Mouse (Mus musculus) spleen, adult 2 months (tissue): ENCODE results near the gene Tenm3. TPM values are rescaled to one million over a fixed set of nuclear protein-coding genes. Genes with fewer than 3 reads are reported as not detected.

Source experiments
- DNase-seq, 2 experiments: peaks; one replicate each; pipeline versions ENCODE4 v3.0.0 to v3.0.0-alpha.2; 2012 to 2021; ENCODE audit warnings: low spot score in 2 of 2, low read depth in 1 of 2
- H3K27ac ChIP-seq: fragments of 200-500 bp; 2 replicates; pipeline ENCODE4 v1.5.1; 2012; ENCODE audit warnings: low read length, inconsistent platforms; ENCODE audit not compliant: insufficient read depth
- H3K27me3 ChIP-seq: fragments of 200-500 bp; 2 replicates; pipeline ENCODE4 v1.6.1; 2012; ENCODE audit warnings: mild to moderate bottlenecking, moderate library complexity, low read length, inconsistent platforms; ENCODE audit not compliant: control insufficient read depth, insufficient read depth
- H3K36me3 ChIP-seq: fragments of 200-500 bp; 2 replicates; pipeline ENCODE4 v1.6.1; 2012; ENCODE audit warnings: mild to moderate bottlenecking, low read length, inconsistent platforms; ENCODE audit not compliant: control insufficient read depth, insufficient read depth
- H3K4me1 ChIP-seq: fragments of 200-500 bp; 2 replicates; pipeline ENCODE4 v1.6.1; 2011; ENCODE audit warnings: inconsistent platforms; ENCODE audit not compliant: control insufficient read depth, insufficient read depth, insufficient read length
- H3K4me3 ChIP-seq: fragments of 200-500 bp; 2 replicates; pipeline ENCODE4 v1.5.1; 2011; ENCODE audit warnings: mild to moderate bottlenecking, inconsistent platforms; ENCODE audit not compliant: insufficient read depth, insufficient read length; ENCODE audit errors: extremely low read depth
- CTCF ChIP-seq: fragments of 200-500 bp; IDR thresholded peaks from 2 replicates; pipeline ENCODE4 v1.5.1; 2011; ENCODE audit warnings: mild to moderate bottlenecking, inconsistent platforms; ENCODE audit not compliant: insufficient read depth, insufficient read length, insufficient replicate concordance; ENCODE audit errors: extremely low read depth
- POLR2A ChIP-seq: fragments of 200-500 bp; IDR thresholded peaks from 2 replicates; pipeline ENCODE4 v1.6.1; 2011; ENCODE audit warnings: low read depth, low read length, inconsistent platforms
- WGBS: fragments of 180-500 bp; shearing (Covaris S2); methylation state at CpG from one replicate; pipeline ENCODE4 v1.1.7; 2018; 5-methylcytosine and 5-hydroxymethylcytosine counted together
- polyA plus RNA-seq: library from polyadenylated mRNA; depleted of rRNA; stranded (reverse); fragments of >200 nt; gene quantifications from 2 replicates; pipeline ENCODE4 v1.2.3, GENCODE M21; 2012

The Tenm3 gene
- polyA plus RNA-seq, 1 experiment, result 0.48 TPM

DNA sequence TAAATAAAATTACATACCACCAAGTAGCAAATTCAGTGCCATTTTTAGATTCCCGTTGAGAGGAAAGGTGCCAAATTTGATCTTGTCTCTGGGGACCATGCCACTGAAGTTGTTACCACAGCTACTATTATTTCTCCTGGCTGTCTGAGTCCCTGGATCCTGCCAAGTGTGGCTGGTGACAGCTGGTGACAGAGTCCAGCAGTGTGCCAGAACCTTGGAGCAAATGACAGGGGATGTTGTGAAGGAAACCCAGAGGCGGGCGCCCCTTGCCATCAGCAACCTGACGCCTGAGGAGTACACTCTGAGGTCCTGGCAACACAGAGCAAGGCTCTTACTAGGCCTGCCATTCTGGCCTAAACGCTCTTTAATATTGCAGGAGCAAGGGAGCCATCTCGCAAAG lies 467.0 kb downstream of the Tenm3 start:
- no peak for DNase-seq
- no peak for TF ChIP-seq CTCF
- no peak for TF ChIP-seq POLR2A
- H3K36me3 ChIP-seq, result no peaks in the 10 kb centered on the region
- 80% methylated on average over 6 of the region's 6 CpGs for WGBS
- no peaks in the 10 kb centered on the region for H3K4me1 ChIP-seq
- no peaks in the 10 kb centered on the region for H3K27me3 ChIP-seq
- H3K4me3 ChIP-seq, result no peak overlapping the region
- no peak overlapping the region for H3K27ac ChIP-seq

DNA sequence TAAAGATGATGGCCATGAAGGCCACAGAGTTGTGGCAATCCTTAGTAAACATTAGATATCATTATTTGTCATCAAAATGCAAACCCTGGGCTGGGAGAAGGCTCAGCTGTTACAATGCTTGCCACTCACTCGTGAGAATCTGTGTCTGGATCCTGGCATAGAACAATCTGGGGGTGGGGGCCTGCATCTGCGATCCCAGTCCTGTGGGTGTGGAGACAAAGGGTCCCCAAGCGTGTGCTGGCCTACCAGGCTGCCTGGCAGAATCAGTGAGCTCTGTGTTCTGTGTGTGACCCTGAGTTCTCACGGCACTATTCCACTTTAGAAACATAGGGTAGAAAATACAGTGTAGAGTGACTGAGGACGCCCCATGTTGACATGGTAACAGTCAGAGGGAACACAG lies 468.6 kb downstream of the Tenm3 start:
- TF ChIP-seq CTCF, result no peak
- TF ChIP-seq POLR2A, result no peak
- Histone ChIP-seq H3K27ac (no peak overlapping the region), H3K4me1 (no peaks in the 10 kb centered on the region), H3K36me3 (no peaks in the 10 kb centered on the region), H3K4me3 (no peak overlapping the region), H3K27me3 (no peaks in the 10 kb centered on the region)
- 75% methylated on average over 5 of the region's 5 CpGs for WGBS
- no peak for DNase-seq

DNA sequence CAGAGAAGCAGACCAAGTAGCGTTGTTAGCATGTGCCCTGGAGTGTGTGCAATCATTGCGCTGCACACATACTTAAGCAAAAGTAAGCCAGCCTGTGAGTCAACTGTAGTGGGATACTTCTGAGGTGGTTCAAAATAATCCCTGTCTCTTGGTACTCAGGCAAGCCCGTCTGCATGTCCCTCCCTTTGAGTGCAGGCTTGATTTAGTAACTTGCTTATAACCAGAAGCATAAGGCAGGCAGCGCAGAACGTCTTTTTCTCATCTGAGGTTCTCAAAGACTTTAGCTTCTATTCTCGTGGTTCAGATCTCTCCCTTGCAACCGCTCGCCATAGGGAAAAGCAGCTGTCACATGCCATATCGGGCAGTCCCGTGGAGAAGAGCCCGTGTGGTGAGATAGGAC lies 470.3 kb downstream of the Tenm3 start:
- WGBS, result 90% methylated on average over 11 of the region's 11 CpGs
- no peaks in the 10 kb centered on the region for H3K36me3 ChIP-seq
- no peak overlapping the region for H3K4me3 ChIP-seq
- TF ChIP-seq POLR2A (no peak), CTCF (no peak)
- H3K27me3 ChIP-seq, result no peaks in the 10 kb centered on the region
- no peak for DNase-seq
- no peak overlapping the region for H3K27ac ChIP-seq
- no peaks in the 10 kb centered on the region for H3K4me1 ChIP-seq

DNA sequence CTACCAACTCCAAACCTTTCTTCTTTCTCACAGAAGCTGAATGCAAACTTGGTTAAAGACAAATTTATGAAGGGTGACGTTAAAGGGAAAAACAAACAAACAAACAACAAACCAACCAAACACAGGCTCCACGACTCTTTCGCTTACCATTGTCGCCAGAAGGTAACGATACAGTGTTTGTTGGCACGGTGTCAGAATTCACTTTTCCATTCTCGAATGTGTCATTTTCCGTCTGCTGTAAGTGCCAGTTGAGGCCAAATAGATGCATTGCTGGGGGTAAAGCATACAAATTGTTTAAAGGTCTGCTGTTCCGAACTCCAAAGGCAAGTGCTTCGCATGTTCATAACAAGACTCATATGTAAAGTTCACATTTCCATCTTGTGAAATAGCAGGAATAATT lies 476.6 kb downstream of the Tenm3 start:
- Histone ChIP-seq H3K27ac (no peak overlapping the region), H3K4me3 (no peak overlapping the region), H3K36me3 (no peaks in the 10 kb centered on the region), H3K4me1 (no peaks in the 10 kb centered on the region), H3K27me3 (no peaks in the 10 kb centered on the region)
- no peak for DNase-seq
- 90% methylated on average over 10 of the region's 10 CpGs for WGBS
- TF ChIP-seq CTCF (no peak), POLR2A (no peak)

DNA sequence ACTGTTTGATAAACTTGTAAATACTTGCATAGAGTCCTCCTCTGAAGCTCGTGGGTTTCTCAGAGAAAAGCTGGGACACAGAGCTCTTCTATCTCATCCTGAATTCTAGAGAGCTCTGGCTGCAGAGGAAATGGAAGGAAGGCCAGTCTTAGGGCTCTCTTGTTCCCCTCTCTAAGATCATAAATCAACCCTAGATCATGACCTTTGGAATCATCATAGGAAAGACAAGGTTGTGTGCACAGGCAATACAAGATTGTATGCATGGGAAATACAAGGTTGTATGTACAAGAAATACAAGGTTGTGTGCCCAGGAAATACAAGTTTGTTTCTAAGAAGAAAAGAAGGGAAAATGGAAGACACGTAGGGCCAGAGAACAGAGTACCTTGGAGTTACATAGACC lies 486.9 kb downstream of the Tenm3 start:
- no peak overlapping the region for H3K4me3 ChIP-seq
- no peaks in the 10 kb centered on the region for H3K36me3 ChIP-seq
- WGBS, result 57% methylated on average over 2 of the region's 2 CpGs
- no peaks in the 10 kb centered on the region for H3K27me3 ChIP-seq
- H3K27ac ChIP-seq, result no peak overlapping the region
- no peaks in the 10 kb centered on the region for H3K4me1 ChIP-seq
- no peak for DNase-seq
- no peak for TF ChIP-seq POLR2A
- no peak for TF ChIP-seq CTCF

DNA sequence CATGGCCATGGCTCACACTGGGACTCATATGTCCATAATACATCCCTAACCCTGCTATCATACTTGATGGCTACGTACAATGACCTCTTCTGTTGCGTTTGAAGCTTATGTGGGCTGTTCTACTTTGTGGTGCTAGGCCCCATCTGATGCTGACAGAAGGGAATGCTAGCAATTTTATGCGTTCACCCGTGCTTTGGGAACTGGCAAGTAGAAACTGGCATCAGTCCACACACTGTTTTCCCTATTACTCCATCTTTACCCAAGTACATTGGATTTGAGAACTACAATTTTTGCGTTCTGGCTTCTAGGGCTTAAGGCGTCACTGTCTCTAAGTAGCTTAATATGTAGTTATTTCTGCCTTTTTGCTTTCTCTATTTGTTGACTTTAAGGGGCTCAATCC lies 490.3 kb downstream of the Tenm3 start:
- 93% methylated on average over 6 of the region's 6 CpGs for WGBS
- Histone ChIP-seq H3K4me1 (no peaks in the 10 kb centered on the region), H3K27me3 (no peaks in the 10 kb centered on the region), H3K4me3 (no peak overlapping the region), H3K27ac (no peak overlapping the region), H3K36me3 (no peaks in the 10 kb centered on the region)
- TF ChIP-seq CTCF, result no peak
- TF ChIP-seq POLR2A, result no peak
- DNase-seq, result no peak

DNA sequence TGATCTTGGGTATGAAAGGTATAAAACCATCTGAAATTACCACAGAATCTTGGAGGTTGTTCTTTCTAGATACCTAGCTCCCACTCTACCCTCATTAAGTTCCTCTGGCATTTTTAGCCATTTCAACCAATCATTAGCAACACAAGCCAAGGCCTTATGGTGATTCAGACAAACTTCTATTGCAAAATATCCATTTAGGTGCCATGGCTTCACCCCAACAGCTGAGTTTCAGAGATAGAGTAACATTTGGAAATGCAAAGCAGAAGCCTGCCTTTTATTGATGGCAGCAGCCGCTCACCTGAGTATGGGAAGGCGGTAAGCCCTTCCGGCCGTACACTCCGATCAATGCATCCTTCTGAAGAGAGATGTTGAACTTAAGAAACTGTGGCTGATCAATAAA lies 494.9 kb downstream of the Tenm3 start:
- Histone ChIP-seq H3K27me3 (no peaks in the 10 kb centered on the region), H3K27ac (no peak overlapping the region), H3K4me1 (no peaks in the 10 kb centered on the region), H3K4me3 (no peak overlapping the region), H3K36me3 (no peaks in the 10 kb centered on the region)
- 96% methylated on average over 5 of the region's 5 CpGs for WGBS
- TF ChIP-seq POLR2A (no peak), CTCF (no peak)
- DNase-seq, result no peak

DNA sequence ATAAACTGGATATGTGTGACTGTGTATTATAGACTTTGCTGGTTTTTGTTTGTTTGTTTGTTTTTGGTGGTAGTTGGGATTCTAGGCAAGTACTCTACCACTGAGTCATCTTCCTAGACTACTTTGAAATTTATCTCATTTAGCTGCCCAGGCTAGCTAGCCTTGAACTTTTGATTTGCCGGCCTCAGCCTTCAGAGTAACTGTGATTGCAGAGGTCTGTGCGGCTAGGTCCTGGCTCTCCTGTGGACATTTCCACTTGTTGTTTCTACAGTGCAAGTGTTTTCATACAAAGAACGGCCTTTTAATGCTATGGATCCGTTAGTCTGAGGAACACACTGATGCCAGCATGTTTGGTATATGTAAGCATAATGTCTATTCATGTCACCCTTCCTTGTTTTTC lies 495.4 kb downstream of the Tenm3 start:
- no peaks in the 10 kb centered on the region for H3K36me3 ChIP-seq
- no peak overlapping the region for H3K27ac ChIP-seq
- no peaks in the 10 kb centered on the region for H3K27me3 ChIP-seq
- WGBS, result 92% methylated on average over 4 of the region's 4 CpGs
- DNase-seq, result no peak
- no peak overlapping the region for H3K4me3 ChIP-seq
- TF ChIP-seq POLR2A (no peak), CTCF (no peak)
- no peaks in the 10 kb centered on the region for H3K4me1 ChIP-seq
